Mouse (Mus musculus) urinary bladder, postnatal 10 days (tissue): Measurements from ENCODE around the gene Tcf21.

Experiments used
- DNase-seq: peaks from one replicate; pipeline ENCODE4 v3.0.0; 2022; ENCODE audit warnings: low spot score

The Tcf21 gene

DNA sequence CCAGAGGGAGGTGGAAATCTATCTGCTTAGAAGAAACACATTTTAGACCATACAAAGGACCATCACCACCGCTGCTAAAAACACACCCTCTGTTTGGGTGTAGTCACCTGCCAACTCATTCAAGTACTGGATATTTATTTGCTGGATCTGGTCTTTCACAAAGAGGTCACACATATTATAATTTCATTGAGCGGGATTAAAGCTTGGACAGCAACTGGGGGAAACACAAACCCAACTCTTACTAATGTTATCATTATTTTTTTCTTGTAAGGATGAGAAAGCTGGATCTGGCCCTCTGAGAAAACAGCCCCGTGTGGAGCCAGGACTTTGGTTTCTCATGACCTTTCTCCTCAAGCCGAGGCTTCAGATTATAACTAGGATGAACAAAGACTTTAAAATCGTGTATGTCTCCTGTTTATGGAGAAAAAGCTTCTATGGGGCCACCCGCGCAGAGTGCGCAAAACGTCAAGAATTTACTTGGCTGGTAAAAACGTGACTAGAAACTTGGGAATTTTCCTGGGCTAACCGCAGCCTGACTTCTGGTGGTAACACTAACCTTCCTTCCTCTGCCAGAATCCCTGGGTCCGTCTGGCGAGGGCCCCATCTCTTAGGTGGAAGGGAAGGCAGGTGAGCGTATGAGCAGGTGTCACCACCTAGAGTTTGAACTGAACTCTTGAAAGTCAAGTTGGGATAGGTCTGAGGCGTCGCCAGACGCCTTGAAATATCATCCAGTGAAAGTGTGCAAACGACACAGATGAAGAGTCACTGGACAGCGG, 4.3 kb downstream of the Tcf21 start:
- no peak for DNase-seq

DNA sequence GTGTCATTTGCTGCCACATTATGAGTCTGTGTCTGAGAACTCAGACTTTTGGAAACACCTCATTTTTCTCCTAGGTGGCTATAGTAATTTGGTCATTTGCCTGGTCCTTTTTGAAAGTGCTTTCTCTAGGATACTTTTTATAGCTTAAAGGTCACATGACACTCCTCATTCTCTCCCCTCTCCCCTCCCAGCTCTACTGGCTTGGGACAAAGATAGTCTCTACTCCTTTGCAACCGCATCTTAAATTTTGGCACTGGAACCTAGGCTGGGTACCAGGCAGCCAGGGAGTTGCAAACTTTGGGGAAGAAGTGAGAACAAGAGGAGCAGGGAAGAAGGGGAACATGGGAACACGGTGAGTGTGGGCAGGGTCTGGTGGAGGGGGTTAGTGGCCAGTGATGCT, 5.2 kb downstream of the Tcf21 start:
- DNase-seq = no peak

DNA sequence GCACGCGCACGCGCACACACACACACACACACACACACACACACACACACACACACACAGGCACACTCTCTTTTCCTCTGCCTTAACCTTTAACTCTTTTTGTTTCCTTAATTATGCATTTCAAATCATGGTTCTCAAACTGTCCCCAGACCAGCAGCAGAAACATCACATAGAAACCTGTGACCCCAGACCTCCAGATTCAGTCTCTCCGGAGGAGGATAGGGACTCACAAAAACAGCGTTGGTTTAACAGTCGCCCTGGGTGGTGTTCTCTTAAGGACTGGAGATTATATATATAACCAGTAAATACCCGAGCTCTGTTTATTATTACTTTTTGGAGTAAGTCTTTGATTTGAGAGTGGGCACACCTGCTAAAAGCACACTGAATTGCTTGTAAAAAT, 5.7 kb downstream of the Tcf21 start:
- DNase-seq = no peak

DNA sequence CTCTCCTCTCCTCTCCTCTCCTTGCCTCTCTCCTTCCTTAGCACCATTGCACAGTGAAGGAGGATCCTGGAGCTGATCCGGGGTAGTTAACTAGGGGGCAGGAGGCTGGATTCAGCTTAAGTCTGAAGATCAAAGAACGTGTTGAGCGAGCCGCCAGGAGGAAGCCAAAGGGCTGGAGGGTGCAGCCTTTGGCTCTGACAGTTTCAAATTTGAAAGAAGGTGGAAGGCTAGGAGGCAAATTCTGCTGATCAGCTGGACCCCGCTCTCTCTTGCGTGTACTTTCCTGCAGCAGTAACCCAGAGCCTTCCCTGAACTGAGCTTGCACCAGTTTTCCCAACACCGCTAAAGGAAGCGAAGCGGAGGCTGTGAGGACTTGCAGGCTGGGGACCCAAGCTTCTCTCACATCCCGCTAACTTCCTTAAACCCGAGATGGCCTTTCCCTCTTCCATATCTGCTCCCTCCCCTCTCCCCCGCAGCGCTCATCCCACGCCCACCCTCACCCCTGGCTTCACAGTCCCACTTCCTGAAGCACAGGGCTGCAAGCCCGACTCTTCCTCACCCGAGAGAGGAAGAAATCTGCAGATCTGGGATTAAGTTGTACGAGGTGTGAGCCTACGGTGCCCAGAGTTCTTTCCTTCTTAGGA, 6.5 kb downstream of the Tcf21 start:
- no peak for DNase-seq

DNA sequence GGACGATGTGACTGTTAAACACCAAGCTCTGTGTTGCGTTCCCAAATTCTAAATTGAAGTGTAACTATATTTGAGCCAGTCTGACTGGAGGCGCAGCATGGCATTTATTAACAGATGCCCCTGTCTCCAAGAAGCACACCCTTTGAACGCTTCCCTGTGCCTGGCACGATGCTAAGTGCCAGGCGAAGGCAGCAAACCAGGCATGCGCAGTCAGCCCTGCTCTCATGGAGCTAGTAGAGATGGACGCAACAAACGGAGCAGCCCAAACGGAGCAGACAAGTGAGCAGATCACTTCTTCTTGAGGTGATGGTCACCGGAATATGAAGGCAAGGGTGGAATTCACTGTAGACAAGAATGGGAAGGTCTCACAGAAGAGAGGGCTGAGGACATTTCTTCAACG, 8.1 kb downstream of the Tcf21 start:
- DNase-seq = no peak

DNA sequence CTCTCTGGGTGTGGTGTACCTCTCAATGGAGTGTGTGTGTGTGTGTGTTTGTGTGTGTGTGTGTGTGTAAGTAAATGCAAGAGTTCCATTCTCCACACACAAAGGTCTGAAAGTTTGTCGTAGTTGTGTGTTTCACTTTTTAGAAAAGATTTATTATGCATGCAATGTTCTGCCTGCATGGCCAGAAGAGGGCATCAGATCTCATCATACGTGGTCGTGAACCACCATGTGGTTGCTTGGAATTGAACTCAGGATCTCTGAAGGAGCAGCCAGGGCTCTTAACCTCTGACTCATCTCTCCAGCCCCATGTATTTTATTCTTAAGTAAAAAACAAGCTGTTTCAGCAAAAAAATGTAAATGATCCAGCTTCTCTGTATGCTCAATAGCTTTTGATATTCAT, 37.3 kb downstream of the Tcf21 start:
- no peak for DNase-seq

DNA sequence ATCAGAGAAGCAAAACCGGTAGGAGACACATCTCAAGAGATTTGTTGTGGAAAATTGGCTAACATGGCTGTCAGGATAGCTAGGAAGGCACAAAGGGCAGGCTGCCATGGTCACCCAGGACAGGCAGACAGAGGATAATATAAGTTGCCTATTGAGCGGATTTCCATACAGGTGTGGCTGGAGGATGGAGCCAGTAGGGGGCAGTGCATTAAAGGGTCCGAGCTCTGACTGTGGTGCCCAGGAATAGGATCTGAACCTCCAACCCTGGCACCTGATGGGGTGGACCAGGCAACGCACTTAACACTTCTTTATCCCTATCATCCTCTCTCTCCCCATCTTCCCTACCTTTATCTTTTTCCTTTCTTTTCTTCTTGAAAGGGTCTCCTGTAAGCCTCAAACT, 38.5 kb downstream of the Tcf21 start:
- no peak for DNase-seq

DNA sequence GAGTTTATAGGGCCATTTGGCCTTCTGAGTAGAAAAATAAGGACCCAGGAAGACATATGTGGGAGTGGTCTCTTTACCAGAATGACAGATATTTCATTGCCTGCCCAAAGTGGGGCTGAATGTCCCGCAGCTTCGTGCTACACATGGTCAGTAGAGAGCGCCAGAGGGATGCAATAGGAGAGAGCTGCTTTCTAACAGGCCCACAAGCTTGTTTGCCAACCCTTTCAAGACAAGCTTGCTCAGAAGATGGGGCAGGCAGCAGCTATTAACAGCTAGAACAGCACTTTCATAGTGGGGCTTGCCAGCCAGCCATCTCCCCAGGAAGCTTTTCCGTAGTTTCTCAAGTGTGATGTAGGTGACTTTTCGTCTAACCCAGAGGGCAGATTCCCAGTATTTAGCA, 42.0 kb downstream of the Tcf21 start:
- no peak for DNase-seq

DNA sequence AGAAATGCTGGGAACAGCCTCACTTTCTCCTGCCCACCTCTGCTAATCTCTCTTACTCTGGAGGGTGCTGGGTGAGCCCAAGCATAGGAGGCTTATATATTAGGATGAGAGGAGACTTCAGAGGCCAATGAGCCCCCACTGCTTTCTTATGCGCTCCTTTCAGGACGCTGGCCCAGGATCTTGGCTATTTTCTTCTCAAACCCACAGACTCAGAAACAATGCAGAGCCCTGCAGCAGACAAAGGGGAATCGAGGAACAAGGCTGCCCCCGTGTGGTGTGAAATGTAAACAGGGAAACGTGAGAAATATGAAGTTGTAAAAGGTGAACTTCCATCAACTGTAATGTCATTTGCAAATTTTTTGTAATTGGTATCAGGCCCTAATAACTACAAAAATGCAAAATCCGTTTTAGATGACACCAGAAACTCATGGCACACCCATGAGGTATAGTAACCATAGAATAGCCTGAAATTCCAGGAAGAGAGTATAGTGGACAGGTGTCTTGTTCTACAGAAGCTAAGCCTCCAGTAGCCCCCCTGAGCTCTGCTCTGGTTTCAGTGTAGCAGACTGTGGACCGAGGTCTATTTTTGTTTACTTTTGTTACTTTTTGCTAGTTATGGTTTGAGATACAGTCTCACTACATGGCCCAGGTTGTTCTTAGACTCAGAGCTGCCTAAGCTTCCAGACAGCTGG, 43.8 kb downstream of the Tcf21 start:
- DNase-seq = no peak

DNA sequence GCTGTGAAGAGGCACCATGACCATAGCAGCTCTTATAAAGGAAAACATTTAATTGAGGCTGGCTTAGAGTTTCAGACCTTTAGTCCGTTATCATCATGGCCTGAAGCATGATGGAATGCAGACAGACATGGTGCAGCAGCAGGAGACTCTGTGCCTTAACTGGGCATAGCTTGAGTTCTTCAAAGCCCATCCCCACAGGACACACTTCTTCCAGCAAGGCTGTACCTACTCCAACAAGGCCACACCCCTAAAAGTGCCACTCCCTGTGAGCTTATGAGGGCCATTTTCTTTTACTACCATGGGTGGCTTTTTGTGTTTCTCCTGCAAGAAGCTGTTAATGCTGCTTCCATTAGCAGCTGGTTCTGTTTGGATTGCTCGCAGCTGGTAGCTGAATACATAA, 44.5 kb downstream of the Tcf21 start:
- no peak for DNase-seq

DNA sequence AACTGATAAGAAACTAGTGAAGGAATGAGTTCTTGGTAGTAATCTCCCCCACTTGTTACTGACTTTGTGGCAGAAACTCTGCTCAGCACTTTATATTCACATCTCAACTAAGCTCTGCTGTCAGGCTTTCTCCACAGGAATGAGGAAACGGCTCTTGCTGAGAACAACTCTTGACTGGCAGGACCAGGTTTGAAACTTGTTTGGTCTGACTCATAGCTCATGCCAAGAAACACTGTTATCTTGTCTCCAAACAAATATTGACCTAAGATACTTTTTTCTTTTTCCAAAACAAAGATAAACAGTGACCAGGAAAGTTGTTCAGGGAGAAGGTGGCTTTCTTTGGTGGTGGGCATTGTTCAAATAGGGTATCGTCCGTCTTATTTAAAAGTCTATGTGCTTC, 45.3 kb downstream of the Tcf21 start:
- DNase-seq = no peak
